In genomic region chr2:33966984-33967421, GRCm38 (mm10) we compare ENCODE assay signal across 9 mouse cellular contexts.
A peak's percentile ranks its signal among the peaks of the same experiment; 100 is the strongest.
DNase-seq lines count a peak whose midpoint lies in the region; ATAC-seq and TF ChIP-seq lines count a peak whose summit lies in the region.
"Had no signal": no experiment of that assay in that cellular context is flagged by ENCODE, and none has a peak within 500 bp of the region (broad histone marks: within the 10 kb centered on the region; RNA-seq: fewer than 3 reads in every experiment).

No protein-coding gene starts in this region.

- DNase-seq in gastrocnemius, postnatal 10 days: peak; percentile 48
- no peak for DNase-seq in gastrocnemius, adult 2 months
- peak; percentile 23 for DNase-seq in adrenal gland, adult 8-10 months
- peak; percentile 77 for DNase-seq in lung, postnatal 0 days (ENCODE audit: low spot score)
- DNase-seq in urinary bladder, adult 18-20 months (ENCODE audit: low spot score in 2 of 2): no peak
- DNase-seq in left cerebral cortex, adult 2 months (ENCODE audit: extremely low spot score in 1 of 2, low spot score in 2 of 2): no peak
- DNase-seq: liver, embryonic 13.5 days had no signal

- H3K4me2 ChIP-seq in embryonic facial prominence, embryonic 12.5 days (replicated peaks): peak overlapping the region; percentile 29; the same call in 1 of the 2 replicates
- H3K4me2 ChIP-seq in hindbrain, embryonic 12.5 days (replicated peaks): peak overlapping the region; percentile 39
- H3K4me2 ChIP-seq in lung, postnatal 0 days (replicated peaks; ENCODE audit: low read depth, low read length): peak overlapping the region; percentile 12
- H3K4me2 ChIP-seq: liver, embryonic 13.5 days had no signal

- WGBS in embryonic facial prominence, embryonic 12.5 days: 41% methylated on average over 7 of the region's 7 CpGs
- WGBS in hindbrain, embryonic 12.5 days: 40% methylated on average over 7 of the region's 7 CpGs
- 31% methylated on average over 7 of the region's 7 CpGs for WGBS in lung, postnatal 0 days

- TF ChIP-seq EP300 in lung, postnatal 0 days (IDR thresholded peaks at IDR 0.05): no peak

- no peak for TF ChIP-seq CTCF in gastrocnemius, adult 2 months (IDR thresholded peaks at IDR 0.05)
- no peak for TF ChIP-seq CTCF in lung, postnatal 0 days (IDR thresholded peaks at IDR 0.05)
- TF ChIP-seq CTCF in left cerebral cortex, adult 2 months (IDR thresholded peaks at IDR 0.05): no peak

- ATAC-seq in embryonic facial prominence, embryonic 12.5 days (ENCODE audit: insufficient number of reproducible peaks, insufficient read depth, low FRiP score, low TSS enrichment): no peak
- ATAC-seq in hindbrain, embryonic 12.5 days (ENCODE audit: low FRiP score): peak; percentile 53
- ATAC-seq in lung, postnatal 0 days: peak; percentile 91

- peaks cover 21% of the 10 kb centered on the region for H3K27me3 ChIP-seq in embryonic facial prominence, embryonic 12.5 days
- peaks cover 12% of the 10 kb centered on the region; the same call in 1 of the 2 replicates for H3K27me3 ChIP-seq in hindbrain, embryonic 12.5 days
- 0 out of 2 replicates have a peak, but pooled peaks cover 11% of the 10 kb centered on the region for H3K27me3 ChIP-seq in lung, postnatal 0 days (replicated peaks; ENCODE audit: insufficient read depth, low read length)

- intact Hi-C loops in gastrocnemius, adult 2 months (cut with DNase I): no loop called here
- intact Hi-C loops in left cerebral cortex, adult 2 months (cut with DNase I): no loop called here

- H3K4me3 ChIP-seq in gastrocnemius, adult 2 months: no peak overlapping the region
- no peak overlapping the region for H3K4me3 ChIP-seq in embryonic facial prominence, embryonic 12.5 days
- H3K4me3 ChIP-seq in hindbrain, embryonic 12.5 days: no peak overlapping the region
- H3K4me3 ChIP-seq in lung, postnatal 0 days (ENCODE audit: low read depth, low read length): no peak overlapping the region
- H3K4me3 ChIP-seq in left cerebral cortex, adult 2 months: no peak overlapping the region
- H3K4me3 ChIP-seq: liver, embryonic 13.5 days had no signal

- H3K9me3 ChIP-seq in embryonic facial prominence, embryonic 12.5 days: no peaks in the 10 kb centered on the region
- H3K9me3 ChIP-seq in hindbrain, embryonic 12.5 days (replicated peaks): 0 out of 2 replicates have a peak, but pooled peaks cover 4% of the 10 kb centered on the region
- no peaks in the 10 kb centered on the region for H3K9me3 ChIP-seq in lung, postnatal 0 days (ENCODE audit: low read length)
- H3K9me3 ChIP-seq: liver, embryonic 13.5 days had no signal

- no peak overlapping the region for H3K9ac ChIP-seq in embryonic facial prominence, embryonic 12.5 days
- H3K9ac ChIP-seq in hindbrain, embryonic 12.5 days: no peak overlapping the region
- H3K9ac ChIP-seq in lung, postnatal 0 days (replicated peaks; ENCODE audit: low read depth): no peak overlapping the region
- H3K9ac ChIP-seq: liver, embryonic 13.5 days had no signal

- H3K27ac ChIP-seq in gastrocnemius, adult 2 months: no peak overlapping the region
- no peak overlapping the region for H3K27ac ChIP-seq in embryonic facial prominence, embryonic 12.5 days
- H3K27ac ChIP-seq in hindbrain, embryonic 12.5 days: peak overlapping the region; percentile 84
- H3K27ac ChIP-seq in lung, postnatal 0 days (ENCODE audit: low read length): no peak overlapping the region
- no peak overlapping the region for H3K27ac ChIP-seq in left cerebral cortex, adult 2 months
- H3K27ac ChIP-seq: liver, embryonic 13.5 days had no signal

- H3K36me3 ChIP-seq in embryonic facial prominence, embryonic 12.5 days: no peaks in the 10 kb centered on the region
- H3K36me3 ChIP-seq in hindbrain, embryonic 12.5 days: no peaks in the 10 kb centered on the region
- no peaks in the 10 kb centered on the region for H3K36me3 ChIP-seq in lung, postnatal 0 days (ENCODE audit: insufficient read depth, low read length)
- H3K36me3 ChIP-seq: liver, embryonic 13.5 days had no signal

- H3K4me1 ChIP-seq in embryonic facial prominence, embryonic 12.5 days: peaks cover 10% of the 10 kb centered on the region; the same call in 1 of the 2 replicates
- H3K4me1 ChIP-seq in hindbrain, embryonic 12.5 days: peaks cover 19% of the 10 kb centered on the region
- no peaks in the 10 kb centered on the region for H3K4me1 ChIP-seq in lung, postnatal 0 days (ENCODE audit: insufficient read depth, low read depth, low read length)
- H3K4me1 ChIP-seq: liver, embryonic 13.5 days had no signal

Comparison
In these comparisons a context has a peak if more than half of its experiments do, and no peak if none do; other contexts are left out.
1. DNase-seq: peak in gastrocnemius, postnatal 10 days (single experiment), adrenal gland, adult 8-10 months (single experiment) and lung, postnatal 0 days (single experiment); none in gastrocnemius, adult 2 months (single experiment), urinary bladder, adult 18-20 months (0 of 2) and left cerebral cortex, adult 2 months (0 of 2).
2. Peak in every context shown above with its lines, with median percentiles within 50 percentile points of each other: H3K4me2 ChIP-seq.